ENCODE assay signal across 22 mouse cellular contexts in the genomic region with DNA sequence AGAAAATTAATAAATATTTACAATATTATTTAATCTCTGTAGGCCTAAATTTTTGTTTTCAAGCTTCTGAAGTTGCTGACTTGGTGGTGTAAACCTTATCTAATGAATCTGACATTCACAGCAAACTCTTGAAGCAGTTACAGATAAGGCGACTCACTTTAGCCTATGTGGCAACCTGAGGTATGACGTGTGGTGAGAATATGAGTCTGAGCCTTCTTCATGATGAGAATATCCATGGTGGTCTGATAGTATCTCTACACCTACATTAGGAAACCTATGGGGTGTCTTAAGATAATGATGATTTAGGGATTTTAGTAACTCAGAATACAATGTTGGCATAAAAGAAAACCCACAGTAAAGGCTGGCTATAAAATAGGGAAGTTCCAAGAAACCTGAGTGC. TPM values are rescaled to one million over a fixed set of nuclear protein-coding genes. Genes with fewer than 3 reads are reported as not detected.
"Had no signal": no experiment of that assay in that cellular context is flagged by ENCODE, and none has a peak within 500 bp of the region (broad histone marks: within the 10 kb centered on the region; RNA-seq: fewer than 3 reads in every experiment).

No protein-coding gene starts in this region.

- H3K36me3 ChIP-seq: kidney, embryonic 15.5 days; limb, embryonic 12.5 days; liver, embryonic 13.5 days; lung, embryonic 15.5 days; midbrain, embryonic 13.5 days; neural tube, embryonic 12.5 days had no signal

- H3K9ac ChIP-seq: kidney, embryonic 15.5 days; limb, embryonic 12.5 days; liver, embryonic 13.5 days; liver, postnatal 0 days; lung, embryonic 15.5 days; midbrain, embryonic 13.5 days; neural tube, embryonic 12.5 days had no signal

- H3K27me3 ChIP-seq: kidney, embryonic 15.5 days; limb, embryonic 12.5 days; liver, embryonic 13.5 days; lung, embryonic 15.5 days; midbrain, embryonic 13.5 days; neural tube, embryonic 12.5 days had no signal

- H3K27ac ChIP-seq: kidney, embryonic 15.5 days; limb, embryonic 12.5 days; liver, embryonic 13.5 days; lung, embryonic 15.5 days; macrophage; midbrain, embryonic 13.5 days; neural tube, embryonic 12.5 days had no signal

- DNase-seq: kidney, adult 18-20 months; kidney, postnatal 25 days; layer of hippocampus, adult 9-11 months; layer of hippocampus, postnatal 36 days; liver; liver, embryonic 13.5 days; liver, postnatal 0 days; lung, postnatal 14 days; thymus, postnatal 4 days had no signal

- H3K9me3 ChIP-seq: kidney, embryonic 15.5 days; limb, embryonic 12.5 days; liver, embryonic 13.5 days; lung, embryonic 15.5 days; midbrain, embryonic 13.5 days; neural tube, embryonic 12.5 days had no signal

- H3K4me3 ChIP-seq: kidney, embryonic 15.5 days; limb, embryonic 12.5 days; liver, embryonic 13.5 days; lung, embryonic 15.5 days; midbrain, embryonic 13.5 days; myocyte; neural tube, embryonic 12.5 days had no signal

- H3K4me2 ChIP-seq: kidney, embryonic 15.5 days; limb, embryonic 12.5 days; liver, embryonic 13.5 days; lung, embryonic 15.5 days; midbrain, embryonic 13.5 days; neural tube, embryonic 12.5 days had no signal

- H3K4me1 ChIP-seq: kidney, embryonic 15.5 days; limb, embryonic 12.5 days; liver, embryonic 13.5 days; lung, embryonic 15.5 days; midbrain, embryonic 13.5 days; neural tube, embryonic 12.5 days had no signal

- ATAC-seq: liver, postnatal 0 days; midbrain, embryonic 13.5 days had no signal

RNA-seq across cellular contexts. Expression of a gene that starts 3.4 kb away (rescaled TPM):
- total RNA-seq: layer of hippocampus, adult 18-20 months; layer of hippocampus, postnatal 36 days; left cerebral cortex, postnatal 36 days had no signal
- polyA plus RNA-seq: kidney, embryonic 15.5 days; limb, embryonic 12.5 days; liver, postnatal 0 days; macrophage; midbrain, embryonic 13.5 days; midbrain, postnatal 0 days; myocyte; neural tube, embryonic 12.5 days; stomach, embryonic 16.5 days had no signal

RNA-seq across cellular contexts. Expression of a gene that starts 40.7 kb away (rescaled TPM):
- total RNA-seq: layer of hippocampus, adult 18-20 months; layer of hippocampus, postnatal 36 days; left cerebral cortex, postnatal 36 days; midbrain, postnatal 0 days; neutrophil, adult 5-6 weeks had no signal
- polyA plus RNA-seq: kidney, embryonic 15.5 days; limb, embryonic 12.5 days; liver, embryonic 13.5 days; liver, postnatal 0 days; lung, embryonic 15.5 days; macrophage; midbrain, embryonic 13.5 days; midbrain, postnatal 0 days; myocyte; neural tube, embryonic 12.5 days; spleen, adult 2 months; stomach, embryonic 16.5 days had no signal
